Mouse (Mus musculus): ENCODE results near the gene Rpl18a.

GRCm38 (mm10) chr8:70884186-70884585, 13.0 kb downstream of the Rpl18a start:
- no peak for TF ChIP-seq POLR2A (IDR thresholded peaks at IDR 0.05; ENCODE audit: low read depth, low read length)
- TF ChIP-seq CTCF (IDR thresholded peaks at IDR 0.05; ENCODE audit: borderline replicate concordance, insufficient read depth, low read length): no peak
